Mouse (Mus musculus): ENCODE results near the gene C530008M17Rik.

GRCm38 (mm10) chr5:76828527-76829240, 172.4 kb downstream of the C530008M17Rik start:
- TF ChIP-seq CTCF (conservative IDR thresholded peaks at IDR 0.05; ENCODE audit: low read length), result no peak
- no peak for TF ChIP-seq NANOG (IDR thresholded peaks at IDR 0.05; ENCODE audit: borderline replicate concordance, low read length)

All from E14TG2a.4 (cell line).